Mouse (Mus musculus) monocyte, adult 5-6 weeks (primary cell): ENCODE data around the gene Mrpl4. TPM values are rescaled to one million over a fixed set of nuclear protein-coding genes. Genes with fewer than 3 reads are reported as not detected.
"Not testable (repeated sequence)": the region's sequence is repeated elsewhere in the genome, so short reads cannot be mapped to it uniquely, and the experiment has no call there.

Experiments used
- ATAC-seq: fragments of 153-309, 156-312 bp; replicated peaks from 2 replicates; pipeline ENCODE4 v1.8.0; 2017; ENCODE audit warnings: mild to moderate bottlenecking; ENCODE audit not compliant: low TSS enrichment, insufficient number of reproducible peaks, severe bottlenecking, poor library complexity, low FRiP score
- total RNA-seq: library from RNA; stranded (forward); fragments of 200-1000, 200-491, 200-594 nt; gene quantifications from 3 replicates; pipeline ENCODE4 v1.2.3, GENCODE M21; 2017

Gene Mrpl4
- total RNA-seq, 1 experiment from 2014 or later = 25.6 TPM

- no peak for ATAC-seq
These were observed 22.8 kb upstream of the Mrpl4 start for GRCm38 (mm10) chr9:20979769-20980168.

DNA sequence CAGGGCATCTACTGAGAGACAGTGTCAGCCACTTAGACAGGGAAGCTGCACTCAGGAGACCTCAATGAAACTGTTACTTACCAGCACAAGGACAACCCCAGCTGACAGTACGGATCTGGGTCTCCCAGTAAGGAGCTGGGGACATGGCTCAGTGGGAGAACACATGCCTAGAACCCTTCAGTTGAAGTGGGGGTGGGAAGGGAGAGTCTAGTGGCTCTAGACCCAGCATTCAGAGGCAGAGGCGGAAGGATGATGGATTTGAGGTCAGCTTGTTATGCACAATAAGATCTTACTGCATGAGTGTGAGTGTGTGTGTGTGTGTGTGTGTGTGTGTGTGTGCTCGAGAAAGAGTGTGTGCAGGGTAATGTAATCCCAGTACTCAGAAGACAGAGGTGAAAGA, 20.4 kb upstream of the Mrpl4 start:
- no peak for ATAC-seq

GRCm38 (mm10) chr9:20983169-20983568, 19.4 kb upstream of the Mrpl4 start:
- ATAC-seq = no peak

DNA sequence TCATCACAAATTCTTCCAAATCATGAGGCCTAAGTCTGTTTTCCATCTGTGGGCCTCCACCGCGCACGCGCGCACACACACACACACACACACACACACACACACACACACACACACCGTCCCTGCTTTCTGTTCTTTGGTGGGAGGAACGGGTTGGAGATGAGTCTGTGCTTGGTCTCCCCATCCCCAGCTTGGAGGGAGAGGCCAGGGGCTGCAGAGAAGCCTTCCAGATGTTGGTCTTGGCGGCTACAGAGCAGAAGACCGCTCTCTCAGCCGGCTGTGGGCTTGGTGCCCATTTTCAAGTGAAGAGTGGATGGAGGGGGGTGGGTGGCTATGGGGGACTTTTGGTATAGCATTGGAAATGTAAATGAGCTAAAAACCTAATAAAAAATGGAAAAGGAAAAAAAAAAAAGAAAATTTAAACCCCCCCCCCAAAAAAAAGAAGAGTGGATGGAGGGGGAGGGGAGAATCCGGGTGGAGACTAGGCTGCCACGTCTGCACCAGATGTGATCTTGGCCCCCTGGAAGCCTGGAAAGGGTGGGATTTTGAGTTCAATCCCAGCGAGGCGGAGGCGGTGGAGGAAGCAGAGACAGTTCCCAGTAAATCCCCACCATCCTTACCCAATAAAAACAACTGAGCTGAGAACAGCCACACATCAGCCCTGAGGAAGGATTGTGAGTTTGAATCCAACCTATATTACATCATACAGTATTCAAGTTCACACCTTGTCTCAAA, 15.4 kb upstream of the Mrpl4 start:
- no peak for ATAC-seq

DNA sequence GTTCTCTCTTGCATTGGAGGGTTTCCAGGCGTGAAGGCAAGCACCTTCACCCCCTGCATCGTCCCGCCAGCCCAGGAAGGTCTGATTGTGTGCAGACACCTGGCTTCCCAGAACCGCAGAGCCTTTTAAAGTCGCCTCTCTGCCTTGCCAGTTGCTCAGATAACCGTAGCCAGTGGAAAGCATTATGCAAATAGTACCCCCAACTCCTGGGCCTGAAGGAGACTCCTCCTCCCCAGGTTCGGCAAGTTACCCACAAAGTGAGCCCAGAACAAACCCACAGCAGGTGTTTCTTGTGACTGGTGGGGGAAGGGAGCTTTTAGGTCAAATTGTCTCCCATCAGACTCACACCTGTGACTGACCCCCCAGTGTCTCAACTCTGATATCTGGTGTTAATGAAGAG, 14.6 kb upstream of the Mrpl4 start:
- ATAC-seq = no peak

GRCm38 (mm10) chr9:20990861-20991260, 11.7 kb upstream of the Mrpl4 start:
- ATAC-seq = no peak

DNA sequence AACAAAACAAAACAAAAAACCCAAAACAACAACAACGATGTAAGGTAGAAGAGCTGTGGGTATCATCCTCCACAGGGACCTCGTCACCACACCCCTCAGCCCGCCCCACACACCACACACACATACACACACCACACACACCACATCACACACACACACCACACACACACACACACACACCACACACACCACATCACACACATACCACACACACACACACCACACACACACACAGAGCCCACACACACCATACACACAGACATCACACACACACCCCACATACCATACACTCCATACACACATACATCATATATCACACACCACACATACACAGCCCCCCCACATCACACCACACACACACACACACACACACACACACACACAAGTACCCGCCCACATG, 11.0 kb upstream of the Mrpl4 start:
- no peak for ATAC-seq

DNA sequence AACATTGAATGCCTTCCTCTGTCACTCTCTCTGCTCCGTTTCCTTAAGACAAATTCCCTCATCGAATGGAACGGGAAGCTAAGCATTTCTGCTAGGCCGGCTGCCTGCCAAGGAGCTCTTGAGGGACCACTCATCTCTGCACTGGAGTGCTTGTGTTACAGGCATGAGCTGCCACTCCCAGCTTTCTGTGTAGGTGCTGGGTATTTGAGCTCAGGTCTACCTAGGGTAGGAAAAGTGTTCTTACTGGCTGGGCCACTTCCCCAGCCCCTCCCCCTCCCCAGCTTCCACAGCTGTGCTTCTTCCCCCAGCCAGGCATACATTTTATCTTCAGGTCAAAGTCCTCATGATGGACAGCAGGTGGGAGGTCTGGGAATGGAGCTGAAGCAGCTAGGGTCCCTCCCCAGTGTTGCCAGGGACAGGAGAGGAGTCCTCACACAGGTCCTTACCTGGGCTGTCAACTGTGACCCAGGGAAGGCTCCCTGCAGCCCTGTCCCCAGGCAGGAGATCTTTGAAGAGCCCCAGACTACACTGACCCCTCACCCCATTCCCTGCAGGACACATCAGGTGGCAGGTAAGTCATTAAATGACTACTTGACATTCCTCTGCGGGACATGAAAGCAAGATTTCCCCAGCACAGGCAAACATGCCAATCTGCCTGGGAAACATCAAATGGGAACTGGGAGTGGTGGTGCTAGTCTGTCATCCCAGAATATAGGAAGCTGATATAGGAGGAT, 9.2 kb upstream of the Mrpl4 start:
- no peak for ATAC-seq

- ATAC-seq = no peak
These were observed 7.5 kb upstream of the Mrpl4 start for GRCm38 (mm10) chr9:20995069-20995468.

GRCm38 (mm10) chr9:20997065-20997464, 5.5 kb upstream of the Mrpl4 start:
- ATAC-seq = peak; percentile 54

GRCm38 (mm10) chr9:20998337-20998736, 4.2 kb upstream of the Mrpl4 start:
- not testable (repeated sequence) for ATAC-seq

DNA sequence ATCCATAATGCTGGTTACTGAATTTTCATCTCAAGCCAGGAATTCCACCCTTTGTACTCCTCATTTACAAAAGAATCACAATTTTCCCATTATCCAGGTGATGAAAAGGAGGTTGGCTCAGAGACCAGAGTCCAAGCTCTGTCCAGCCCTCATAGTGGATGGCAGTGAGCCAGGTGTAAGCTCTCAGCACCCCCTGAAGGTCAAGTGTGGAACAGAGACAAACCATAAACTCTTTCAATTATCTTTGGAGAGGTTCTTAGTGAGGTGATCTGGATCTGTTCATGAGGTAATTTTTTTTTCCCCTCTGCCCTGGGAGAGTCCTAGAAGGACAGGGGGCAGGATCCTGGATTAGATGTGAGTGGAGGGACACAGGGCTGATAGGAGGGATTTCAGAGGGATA, 1.7 kb upstream of the Mrpl4 start:
- no peak for ATAC-seq

DNA sequence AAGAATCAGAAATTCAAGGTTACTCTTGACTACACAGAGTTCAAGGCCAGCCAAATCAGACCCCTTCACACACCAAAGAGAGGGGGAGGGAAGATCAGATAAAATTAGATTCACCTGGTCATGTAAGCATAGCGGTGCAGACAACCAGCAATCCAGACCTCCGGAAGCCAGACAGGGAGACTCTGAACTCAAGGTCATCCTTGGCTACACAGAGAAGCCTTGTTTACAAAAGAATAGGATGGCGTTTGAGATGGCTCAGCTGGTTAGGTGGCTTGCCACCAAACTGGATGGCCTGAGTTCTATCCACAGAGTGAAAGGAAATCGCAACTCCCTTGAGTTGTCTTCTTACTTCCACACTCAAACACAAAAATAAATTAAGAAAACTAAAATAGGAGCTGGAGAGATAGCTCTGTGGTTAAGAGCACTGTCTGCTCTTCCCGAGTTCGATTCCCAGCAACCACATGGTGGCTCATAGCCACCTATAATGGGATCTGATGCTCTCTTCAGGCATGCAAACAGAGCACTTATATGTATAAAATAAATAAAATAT, 812 bp upstream of the Mrpl4 start:
- ATAC-seq = no peak

GRCm38 (mm10) chr9:21002270-21002626, 290 bp upstream of the Mrpl4 start:
- ATAC-seq = no peak

DNA sequence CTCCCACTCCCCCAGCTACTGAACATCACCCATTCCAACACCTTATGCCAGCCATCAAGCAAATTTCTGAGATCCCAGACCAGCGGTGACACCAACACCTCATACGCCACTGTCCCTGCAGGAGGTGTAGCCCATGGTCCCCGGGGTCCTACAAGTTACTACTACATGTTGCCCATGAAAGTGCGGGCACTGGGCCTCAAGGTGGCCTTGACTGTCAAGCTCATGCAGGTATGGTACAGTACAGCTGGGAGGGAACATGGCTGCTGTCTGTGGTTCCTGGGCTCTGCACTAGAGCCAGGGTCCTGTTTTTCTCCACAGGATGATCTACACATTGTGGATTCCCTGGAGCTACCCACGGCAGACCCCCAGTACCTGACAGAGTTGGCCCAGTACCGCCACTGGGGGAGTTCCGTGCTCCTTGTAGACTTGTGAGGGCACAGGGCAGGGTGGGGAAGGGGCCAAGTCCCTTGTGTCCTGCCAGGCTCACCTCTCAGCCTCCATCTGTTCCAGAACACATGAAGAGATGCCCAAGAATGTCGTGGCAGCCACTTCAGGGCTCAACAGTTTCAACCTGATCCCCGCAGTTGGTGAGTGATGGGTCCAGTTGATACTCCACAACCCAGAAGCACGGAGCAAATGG, 4.9 kb downstream of the Mrpl4 start:
- ATAC-seq = no peak

DNA sequence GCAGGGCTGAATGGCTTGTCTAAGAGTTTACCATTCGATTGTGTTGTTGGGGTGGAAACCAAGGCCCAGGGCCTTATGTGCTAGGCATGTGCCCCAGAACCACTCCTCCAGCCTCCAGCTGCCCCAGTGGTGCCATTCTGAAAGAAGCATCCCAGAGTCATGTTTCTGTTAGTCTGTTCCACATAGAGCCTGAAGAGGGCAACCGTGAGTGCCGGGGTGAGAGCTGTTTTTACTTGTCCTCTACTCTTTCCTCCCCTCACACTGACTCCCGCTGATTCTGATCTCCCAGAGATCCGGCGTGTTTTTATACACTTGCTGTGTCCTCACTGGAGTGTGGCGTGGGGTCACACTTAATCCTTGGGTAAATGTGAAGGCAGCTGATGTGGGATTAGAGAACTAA, 5.5 kb downstream of the Mrpl4 start:
- no peak for ATAC-seq

DNA sequence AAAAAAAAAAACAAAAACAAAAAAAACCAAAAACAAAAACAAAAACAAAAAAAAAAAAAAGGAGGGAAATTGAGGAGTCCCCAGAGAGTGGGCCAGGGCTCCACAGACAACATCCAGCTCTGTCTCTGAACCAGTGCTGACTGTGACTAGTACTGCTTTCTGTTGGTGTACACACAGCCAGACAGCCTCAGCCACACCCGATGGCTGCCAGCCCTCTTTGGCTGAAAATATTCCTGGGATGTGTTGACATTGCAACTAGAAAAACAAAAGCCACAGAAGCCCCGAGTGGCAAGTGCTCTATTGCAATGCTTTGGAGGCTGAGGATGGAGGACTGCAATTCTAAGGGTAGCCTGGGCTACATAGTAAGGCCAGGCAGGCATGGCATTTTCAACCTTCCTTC, 7.8 kb downstream of the Mrpl4 start:
- no peak for ATAC-seq

GRCm38 (mm10) chr9:21010939-21011541, 8.5 kb downstream of the Mrpl4 start:
- ATAC-seq = not testable (repeated sequence)

GRCm38 (mm10) chr9:21011846-21012312, 9.3 kb downstream of the Mrpl4 start:
- no peak for ATAC-seq
